Mouse (Mus musculus) kidney, embryonic 16.5 days (tissue): ENCODE measurements around the gene 2610001J05Rik. TPM values are rescaled to one million over a fixed set of nuclear protein-coding genes. Genes with fewer than 3 reads are reported as not detected.

Experiments
- ATAC-seq: fragments of 200-750 bp; cut with Nextera tagmentation; 2 replicates; pipeline ENCODE4 v1.8.0; 2017; ENCODE audit warnings: moderate TSS enrichment; ENCODE audit not compliant: low FRiP score, low TSS enrichment
- H3K27ac ChIP-seq: fragments of 300-500 bp; sonication (generic); 2 replicates; pipeline ENCODE4 v1.5.1; 2014; ENCODE audit warnings: low read length
- H3K27me3 ChIP-seq: fragments of 300-500 bp; sonication (generic); 2 replicates; pipeline ENCODE4 v1.6.1; 2014; ENCODE audit warnings: low read length, control low read depth, mixed read lengths; ENCODE audit not compliant: insufficient read depth
- H3K36me3 ChIP-seq: fragments of 300-500 bp; sonication (generic); 2 replicates; pipeline ENCODE4 v1.6.1; 2014; ENCODE audit warnings: low read length, control low read depth, mixed read lengths; ENCODE audit not compliant: insufficient read depth
- H3K4me1 ChIP-seq: fragments of 300-500 bp; sonication (generic); 2 replicates; pipeline ENCODE4 v1.6.1; 2014; ENCODE audit warnings: low read length, control low read depth, mixed read lengths; ENCODE audit not compliant: insufficient read depth
- H3K4me2 ChIP-seq: fragments of 300-500 bp; sonication (generic); replicated peaks from 2 replicates; pipeline ENCODE4 v1.6.1; 2014; ENCODE audit warnings: low read depth, low read length
- H3K4me3 ChIP-seq: fragments of 300-500 bp; sonication (generic); 2 replicates; pipeline ENCODE4 v1.5.1; 2014; ENCODE audit warnings: mild to moderate bottlenecking, low read length
- H3K9ac ChIP-seq: fragments of 300-500 bp; sonication (generic); replicated peaks from 2 replicates; pipeline ENCODE4 v1.6.1; 2014; ENCODE audit warnings: low read length
- H3K9me3 ChIP-seq: fragments of 300-500 bp; sonication (generic); 2 replicates; pipeline ENCODE4 v1.6.1; 2016; ENCODE audit warnings: low read length, control low read depth
- WGBS: fragments of 180-500 bp; shearing (Covaris S2); extraction: QIAGEN DNeasy Blood & Tissue Kit; methylation state at CpG from one replicate; pipeline ENCODE4 v1.1.7; 2014; 5-methylcytosine and 5-hydroxymethylcytosine counted together
- polyA plus RNA-seq: library from polyadenylated mRNA; unstranded; fragments of >200 nt; fragmentation: Nextera tagmentation; extraction: Ambion mirVana; gene quantifications from 2 replicates; pipeline ENCODE4 v1.2.1, GENCODE M21; 2015

2610001J05Rik gene
- polyA plus RNA-seq, 1 experiment from 2014 or later, result 101 TPM

DNA sequence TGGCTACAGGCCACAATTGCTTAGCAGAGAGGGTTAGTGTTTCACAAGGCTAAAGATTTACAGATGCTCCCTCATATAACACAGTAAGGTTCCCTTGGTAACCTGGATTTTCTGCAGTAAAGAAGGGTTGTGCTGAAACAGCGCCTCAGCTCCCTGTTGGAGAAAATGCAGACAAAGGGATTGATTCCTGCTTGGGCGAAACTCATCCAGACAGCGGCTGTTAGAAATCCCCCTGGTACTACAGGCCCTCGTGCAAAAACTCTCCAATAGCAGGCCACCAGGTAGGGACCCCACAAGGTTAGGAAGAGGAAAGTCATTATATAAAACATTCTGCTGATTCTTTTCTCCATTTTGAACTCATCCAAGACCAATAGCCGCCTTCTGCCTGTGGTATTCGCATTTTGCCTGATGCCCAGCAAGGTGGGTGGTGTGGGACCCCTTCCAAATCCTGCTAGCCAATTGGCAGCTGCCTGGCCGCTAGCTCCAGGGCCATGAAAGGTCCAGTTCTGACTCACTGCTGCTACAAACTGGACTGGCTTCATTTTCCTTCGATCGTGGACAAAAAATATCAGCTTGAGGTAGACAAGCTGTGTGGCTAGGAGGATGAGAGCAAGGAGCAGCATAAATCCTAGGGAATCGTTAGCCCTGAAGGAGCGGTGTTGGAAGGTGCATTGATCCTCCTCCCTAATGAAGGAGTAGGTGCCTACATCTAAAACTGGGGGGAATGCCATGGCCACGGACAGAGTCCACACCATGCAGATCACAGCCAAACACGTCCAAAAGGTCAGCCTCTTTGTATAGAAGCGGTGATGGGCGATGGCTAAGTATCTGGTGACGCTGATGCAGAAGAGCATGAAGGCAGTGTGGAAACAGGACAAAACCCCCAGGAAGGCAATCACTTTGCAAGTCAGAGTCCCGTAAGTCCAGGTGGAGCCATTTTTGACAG lies 35.3 kb downstream of the 2610001J05Rik start:
- Histone ChIP-seq H3K9ac (no peak overlapping the region), H3K4me1 (no peaks in the 10 kb centered on the region), H3K4me3 (no peak overlapping the region), H3K27me3 (peaks cover 15% of the 10 kb centered on the region), H3K9me3 (no peaks in the 10 kb centered on the region), H3K36me3 (no peaks in the 10 kb centered on the region), H3K27ac (no peak overlapping the region), H3K4me2 (no peak overlapping the region)
- 58% methylated on average over 17 of the region's 17 CpGs for WGBS
- no peak for ATAC-seq

DNA sequence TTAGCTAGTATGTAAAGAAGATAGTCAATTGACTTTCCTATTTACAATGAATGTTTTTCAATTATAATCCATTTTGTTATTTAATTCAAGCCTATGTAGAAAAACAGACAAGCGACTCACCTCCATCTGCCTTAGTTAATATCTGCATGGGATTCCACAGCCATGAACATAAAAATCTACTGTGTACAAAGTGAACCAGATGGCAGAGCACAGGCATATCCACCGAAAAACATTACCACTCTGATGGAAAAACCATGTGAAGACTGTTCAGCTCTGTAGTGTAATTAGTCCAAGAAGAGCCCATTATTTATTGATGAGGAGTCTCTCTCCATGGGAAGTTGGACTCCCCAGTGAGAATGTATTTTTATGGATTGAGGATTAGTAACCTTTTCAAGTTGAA lies 38.5 kb downstream of the 2610001J05Rik start:
- H3K9ac ChIP-seq, result no peak overlapping the region
- no peak for ATAC-seq
- peaks cover 13% of the 10 kb centered on the region for H3K27me3 ChIP-seq
- 67% methylated on average over 2 of the region's 2 CpGs for WGBS
- no peaks in the 10 kb centered on the region for H3K36me3 ChIP-seq
- no peak overlapping the region for H3K4me2 ChIP-seq
- H3K4me3 ChIP-seq, result no peak overlapping the region
- no peak overlapping the region for H3K27ac ChIP-seq
- H3K9me3 ChIP-seq, result no peaks in the 10 kb centered on the region
- H3K4me1 ChIP-seq, result no peaks in the 10 kb centered on the region

DNA sequence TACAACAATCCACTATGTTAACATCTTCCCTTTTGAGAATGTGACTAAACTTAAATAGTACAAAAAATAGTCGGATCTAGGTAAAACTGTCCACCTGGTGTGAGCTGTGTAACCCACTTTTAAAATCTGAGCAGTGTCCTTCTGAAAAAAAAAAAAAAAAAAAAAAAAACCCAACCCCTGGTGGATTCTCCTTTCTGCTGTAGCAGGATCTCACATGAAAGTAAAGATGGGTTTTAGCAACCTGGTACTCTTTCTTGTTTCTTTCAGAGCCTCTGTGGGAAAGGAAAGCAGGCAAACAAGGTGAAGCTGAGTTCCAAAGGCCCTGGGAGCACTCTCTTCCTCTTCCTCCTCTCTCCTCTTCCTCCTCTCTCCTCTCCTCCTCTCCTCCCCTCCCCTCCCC lies 42.4 kb downstream of the 2610001J05Rik start:
- H3K4me3 ChIP-seq, result no peak overlapping the region
- no peak overlapping the region for H3K27ac ChIP-seq
- ATAC-seq, result no peak
- H3K4me1 ChIP-seq, result no peaks in the 10 kb centered on the region
- H3K36me3 ChIP-seq, result no peaks in the 10 kb centered on the region
- H3K27me3 ChIP-seq, result no peaks in the 10 kb centered on the region
- no peak overlapping the region for H3K4me2 ChIP-seq
- no peak overlapping the region for H3K9ac ChIP-seq
- no peaks in the 10 kb centered on the region for H3K9me3 ChIP-seq
- WGBS, result 87% methylated on average over 1 of the region's 1 CpGs

Other genes starting within 250 kb of the 2610001J05Rik start
- 14.6 and 18.9 TPM in 2 replicates for gene Bmt2, start 193.6 kb downstream of the 2610001J05Rik start, polyA plus RNA-seq
- 1.3 and 1.7 TPM in 2 replicates for gene Gpr85, start 31.6 kb downstream of the 2610001J05Rik start, polyA plus RNA-seq